13 mouse cellular contexts compared by ENCODE assay signal in genomic region chr13:12267097-12267496, GRCm38 (mm10). TPM values are rescaled to one million over a fixed set of nuclear protein-coding genes. Genes with fewer than 3 reads are reported as not detected.
DNase-seq lines count a peak whose midpoint lies in the region; ATAC-seq and TF ChIP-seq lines count a peak whose summit lies in the region.
"Had no signal": no experiment of that assay in that cellular context is flagged by ENCODE, and none has a peak within 500 bp of the region (broad histone marks: within the 10 kb centered on the region; RNA-seq: fewer than 3 reads in every experiment).

No protein-coding gene starts in this region.

- TF ChIP-seq EP300 in liver, embryonic 14.5 days (IDR thresholded peaks at IDR 0.05; ENCODE audit: low read depth), result no peak

- H3K4me3 ChIP-seq in liver, embryonic 14.5 days (ENCODE audit: insufficient read depth in 1 of 2, low read depth in 2 of 2, low read length in 2 of 2), result no peak overlapping the region
- H3K4me3 ChIP-seq in liver, embryonic 11.5 days (ENCODE audit: low read depth, low read length), result no peak overlapping the region
- no peak overlapping the region for H3K4me3 ChIP-seq in E14TG2a.4 (replicated peaks; ENCODE audit: low read length)
- no peak overlapping the region for H3K4me3 ChIP-seq in forebrain, embryonic 11.5 days (ENCODE audit: low read depth, low read length)
- no peak overlapping the region for H3K4me3 ChIP-seq in hindbrain, embryonic 13.5 days
- H3K4me3 ChIP-seq: erythroblast, embryonic 14.5 days; midbrain, embryonic 12.5 days had no signal

- no peaks in the 10 kb centered on the region for H3K4me1 ChIP-seq in liver, embryonic 14.5 days (replicated peaks; ENCODE audit: control insufficient read depth in 2 of 2, insufficient read depth in 2 of 2, low read length in 1 of 2)
- no peaks in the 10 kb centered on the region for H3K4me1 ChIP-seq in liver, embryonic 11.5 days (replicated peaks; ENCODE audit: control insufficient read depth, insufficient read depth, low read length)
- H3K4me1 ChIP-seq in E14TG2a.4 (replicated peaks; ENCODE audit: low read depth, low read length), result peaks cover 10% of the 10 kb centered on the region; the same call in 1 of the 2 replicates
- H3K4me1 ChIP-seq in forebrain, embryonic 11.5 days (replicated peaks; ENCODE audit: control insufficient read depth, insufficient read depth, low read length), result no peaks in the 10 kb centered on the region
- no peaks in the 10 kb centered on the region for H3K4me1 ChIP-seq in hindbrain, embryonic 13.5 days (replicated peaks)
- H3K4me1 ChIP-seq: midbrain, embryonic 12.5 days had no signal

- no peaks in the 10 kb centered on the region for H3K9me3 ChIP-seq in liver, embryonic 14.5 days (ENCODE audit: control insufficient read depth, low read length)
- H3K9me3 ChIP-seq in liver, embryonic 11.5 days (ENCODE audit: control insufficient read depth, low read length), result no peaks in the 10 kb centered on the region
- peaks cover 11% of the 10 kb centered on the region for H3K9me3 ChIP-seq in E14TG2a.4 (ENCODE audit: low read length)
- H3K9me3 ChIP-seq in forebrain, embryonic 11.5 days (ENCODE audit: control insufficient read depth, low read length), result no peaks in the 10 kb centered on the region
- no peaks in the 10 kb centered on the region for H3K9me3 ChIP-seq in hindbrain, embryonic 13.5 days
- H3K9me3 ChIP-seq: midbrain, embryonic 12.5 days had no signal

- no peak overlapping the region for H3K27ac ChIP-seq in liver, embryonic 14.5 days
- H3K27ac ChIP-seq in liver, embryonic 11.5 days (ENCODE audit: low read depth, low read length), result no peak overlapping the region
- no peak overlapping the region for H3K27ac ChIP-seq in forebrain, embryonic 11.5 days (ENCODE audit: low read depth, low read length)
- no peak overlapping the region for H3K27ac ChIP-seq in hindbrain, embryonic 13.5 days
- H3K27ac ChIP-seq: midbrain, embryonic 12.5 days had no signal

- TF ChIP-seq CTCF in liver, embryonic 14.5 days (IDR thresholded peaks at IDR 0.05; ENCODE audit: low read depth), result peak; percentile 47
- TF ChIP-seq CTCF in E14TG2a.4 (conservative IDR thresholded peaks at IDR 0.05; ENCODE audit: low read length), result peak; percentile 13; the same call in 1 of the 2 replicates

- no peaks in the 10 kb centered on the region for H3K36me3 ChIP-seq in liver, embryonic 14.5 days (replicated peaks; ENCODE audit: control insufficient read depth, insufficient read depth, low read depth)
- H3K36me3 ChIP-seq in liver, embryonic 11.5 days (ENCODE audit: control insufficient read depth, insufficient read depth, low read length), result no peaks in the 10 kb centered on the region
- peaks cover 12% of the 10 kb centered on the region; the same call in 1 of the 2 replicates for H3K36me3 ChIP-seq in E14TG2a.4 (ENCODE audit: insufficient read depth, low read length)
- no peaks in the 10 kb centered on the region for H3K36me3 ChIP-seq in forebrain, embryonic 11.5 days (ENCODE audit: control insufficient read depth, insufficient read depth, low read length)
- no peaks in the 10 kb centered on the region for H3K36me3 ChIP-seq in hindbrain, embryonic 13.5 days
- H3K36me3 ChIP-seq: midbrain, embryonic 12.5 days had no signal

- H3K4me2 ChIP-seq in liver, embryonic 14.5 days (ENCODE audit: low read depth), result no peak overlapping the region
- H3K4me2 ChIP-seq in liver, embryonic 11.5 days, result no peak overlapping the region
- no peak overlapping the region for H3K4me2 ChIP-seq in forebrain, embryonic 11.5 days (ENCODE audit: low read depth, low read length, severe bottlenecking)
- H3K4me2 ChIP-seq in hindbrain, embryonic 13.5 days, result no peak overlapping the region
- H3K4me2 ChIP-seq: midbrain, embryonic 12.5 days had no signal

- no peak for ATAC-seq in liver, embryonic 14.5 days (ENCODE audit: insufficient read depth)
- ATAC-seq in liver, embryonic 11.5 days (replicated peaks; ENCODE audit: low FRiP score), result no peak
- ATAC-seq in forebrain, embryonic 11.5 days (replicated peaks; ENCODE audit: low FRiP score), result no peak
- ATAC-seq in hindbrain, embryonic 13.5 days (ENCODE audit: low FRiP score), result no peak

- peak; percentile 30 for DNase-seq in embryo, embryonic 10 days (ENCODE audit: low spot score)
- no peak for DNase-seq in embryo, embryonic 9.5 days (ENCODE audit: extremely low spot score)
- DNase-seq in liver, embryonic 14.5 days (ENCODE audit: low read depth in 3 of 3, low spot score in 3 of 3), result no peak
- no peak for DNase-seq in liver, embryonic 11.5 days (ENCODE audit: low spot score)
- peak; percentile 7 for DNase-seq in embryo, embryonic 11 days
- DNase-seq in forebrain, embryonic 11.5 days (ENCODE audit: low spot score), result no peak
- DNase-seq: heart, adult 18-20 months; spleen, adult 18-20 months; thymus, postnatal 25 days had no signal

- no peaks in the 10 kb centered on the region for H3K27me3 ChIP-seq in liver, embryonic 14.5 days (ENCODE audit: control insufficient read depth, insufficient read depth, low read length)
- H3K27me3 ChIP-seq in liver, embryonic 11.5 days (replicated peaks; ENCODE audit: control insufficient read depth, insufficient read depth, low read length), result no peaks in the 10 kb centered on the region
- H3K27me3 ChIP-seq in E14TG2a.4 (ENCODE audit: insufficient read depth, low read length), result no peaks in the 10 kb centered on the region
- no peaks in the 10 kb centered on the region for H3K27me3 ChIP-seq in forebrain, embryonic 11.5 days (ENCODE audit: control insufficient read depth, insufficient read depth, low read length)
- H3K27me3 ChIP-seq in hindbrain, embryonic 13.5 days, result no peaks in the 10 kb centered on the region
- H3K27me3 ChIP-seq: midbrain, embryonic 12.5 days had no signal

- no peak overlapping the region for H3K9ac ChIP-seq in liver, embryonic 14.5 days (replicated peaks)
- no peak overlapping the region for H3K9ac ChIP-seq in liver, embryonic 11.5 days (ENCODE audit: low read depth, low read length)
- H3K9ac ChIP-seq in forebrain, embryonic 11.5 days (ENCODE audit: low read length), result no peak overlapping the region
- no peak overlapping the region for H3K9ac ChIP-seq in hindbrain, embryonic 13.5 days
- H3K9ac ChIP-seq: midbrain, embryonic 12.5 days had no signal

- WGBS in liver, embryonic 14.5 days (ENCODE audit: insufficient replicate concordance), result 51% methylated on average over 3 of the region's 3 CpGs
- WGBS in liver, embryonic 11.5 days, result 53% methylated on average over 3 of the region's 3 CpGs
- 73% methylated on average over 3 of the region's 3 CpGs for WGBS in forebrain, embryonic 11.5 days
- 48% methylated on average over 3 of the region's 3 CpGs for WGBS in hindbrain, embryonic 13.5 days

RNA-seq across cellular contexts. Expression of gene Mtr, which starts 9.2 kb away (rescaled TPM):
- 3.5 and 4.0 TPM in 2 replicates for polyA plus RNA-seq in liver, embryonic 14.5 days (2012; rRNA removed)
- polyA plus RNA-seq in liver, embryonic 14.5 days (2014; fragmentation: Nextera tagmentation; extraction: Ambion mirVana), result 9.6 and 11.7 TPM in 2 replicates
- 18.2 and 21.5 TPM in 2 replicates for polyA plus RNA-seq in liver, embryonic 11.5 days (2014; fragmentation: Nextera tagmentation; extraction: Ambion mirVana)
- polyA plus RNA-seq in forebrain, embryonic 11.5 days (2014; fragmentation: Nextera tagmentation; extraction: Ambion mirVana), result 16.1 and 16.3 TPM in 2 replicates
- polyA plus RNA-seq in hindbrain, embryonic 13.5 days (2015; fragmentation: Nextera tagmentation; extraction: Ambion mirVana), result 5.0 and 5.5 TPM in 2 replicates

Comparison
In these comparisons a context has a peak if more than half of its experiments do, and no peak if none do; other contexts are left out.
1. DNase-seq: peak in embryo, embryonic 10 days (single experiment) and embryo, embryonic 11 days (single experiment); none in embryo, embryonic 9.5 days (single experiment), liver, embryonic 14.5 days (0 of 3), liver, embryonic 11.5 days (single experiment) and forebrain, embryonic 11.5 days (single experiment).